Mouse (Mus musculus) regulatory T cell (primary cell): ENCODE data around the gene Pfn1.

Experiments used
- in situ Hi-C: fragments of 300-600 bp; cut with MboI, MseI; formaldehyde crosslinking; loops from one replicate; pipeline ENCODE4 v1.15.1; 2025; ENCODE audit warnings: high pct_unique_total_duplicates

Pfn1 gene

DNA sequence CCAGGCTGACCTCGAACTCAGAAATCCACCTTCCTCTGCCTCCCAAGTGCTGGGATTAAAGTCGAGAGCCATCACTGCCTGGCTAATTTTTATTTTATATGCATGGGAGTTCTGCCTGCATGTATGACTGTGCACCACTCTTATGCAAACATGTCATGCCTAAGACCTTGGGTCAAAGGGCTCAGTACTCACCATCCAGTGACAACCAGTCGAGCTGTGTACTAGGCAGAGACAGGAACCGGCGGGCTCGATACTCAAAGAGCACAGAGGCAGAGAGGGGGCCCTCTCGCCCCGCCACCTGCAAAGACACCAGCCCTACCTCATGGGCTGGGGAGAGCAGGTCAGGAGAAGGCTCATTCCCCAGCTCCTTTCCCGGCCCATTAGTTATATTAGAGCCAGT, 23.6 kb upstream of the Pfn1 start:
- in situ Hi-C loops: no loop called here

GRCm38 (mm10) chr11:70674501-70674900, 20.1 kb upstream of the Pfn1 start:
- in situ Hi-C loops: loop anchor here (25.0 kb wide), 1 partner anchor 1262 kb away; the partner anchor contains the start of gene Kdm6b

DNA sequence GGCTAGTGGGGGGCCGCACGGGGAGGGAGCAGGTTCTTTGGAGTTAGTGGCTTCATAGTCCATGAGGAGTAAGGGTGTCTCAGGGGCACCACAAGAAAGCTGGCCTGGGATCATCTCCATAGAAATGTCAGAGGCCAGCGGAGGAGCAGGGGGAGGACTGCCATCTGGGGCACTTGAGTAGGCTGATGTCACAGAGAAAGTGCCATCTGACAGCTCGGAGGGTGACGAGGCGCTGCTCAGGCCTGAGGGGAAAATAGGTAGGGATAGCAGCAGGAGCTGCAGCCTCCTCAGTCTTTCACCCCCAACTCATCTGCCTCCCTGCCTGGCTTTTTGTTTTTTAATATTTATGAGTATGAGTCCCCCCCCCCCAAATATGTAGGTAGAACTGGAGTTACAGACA, 19.6 kb upstream of the Pfn1 start:
- in situ Hi-C loops: loop anchor here (25.0 kb wide), 1 partner anchor 1262 kb away; the partner anchor contains the start of gene Kdm6b

GRCm38 (mm10) chr11:70671333-70672047, 17.0 kb upstream of the Pfn1 start:
- in situ Hi-C loops: loop anchor here (25.0 kb wide), 1 partner anchor 1259 kb away; the partner anchor contains the start of gene Kdm6b

DNA sequence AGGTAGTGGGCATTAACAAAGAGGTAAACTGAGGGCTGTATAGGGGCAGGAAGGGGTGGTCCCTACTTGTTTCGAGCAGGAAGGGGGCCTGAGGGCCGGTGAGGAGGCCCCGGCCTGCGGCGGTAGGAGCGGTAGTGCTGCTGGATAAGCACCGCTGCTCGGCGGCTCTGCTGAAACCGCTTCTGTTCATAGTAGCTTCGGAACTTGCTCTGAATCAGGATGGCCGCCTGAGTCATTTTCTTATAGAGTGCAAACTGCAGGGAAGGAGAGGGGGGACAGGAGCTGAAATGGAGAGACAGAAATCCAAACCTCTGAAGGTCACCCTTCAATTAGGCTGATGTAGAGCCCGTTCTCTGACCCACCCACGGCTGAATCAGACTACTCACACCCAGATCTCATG, 16.0 kb upstream of the Pfn1 start:
- in situ Hi-C loops: loop anchor here (25.0 kb wide), 1 partner anchor 1258 kb away; the partner anchor contains the start of gene Kdm6b

DNA sequence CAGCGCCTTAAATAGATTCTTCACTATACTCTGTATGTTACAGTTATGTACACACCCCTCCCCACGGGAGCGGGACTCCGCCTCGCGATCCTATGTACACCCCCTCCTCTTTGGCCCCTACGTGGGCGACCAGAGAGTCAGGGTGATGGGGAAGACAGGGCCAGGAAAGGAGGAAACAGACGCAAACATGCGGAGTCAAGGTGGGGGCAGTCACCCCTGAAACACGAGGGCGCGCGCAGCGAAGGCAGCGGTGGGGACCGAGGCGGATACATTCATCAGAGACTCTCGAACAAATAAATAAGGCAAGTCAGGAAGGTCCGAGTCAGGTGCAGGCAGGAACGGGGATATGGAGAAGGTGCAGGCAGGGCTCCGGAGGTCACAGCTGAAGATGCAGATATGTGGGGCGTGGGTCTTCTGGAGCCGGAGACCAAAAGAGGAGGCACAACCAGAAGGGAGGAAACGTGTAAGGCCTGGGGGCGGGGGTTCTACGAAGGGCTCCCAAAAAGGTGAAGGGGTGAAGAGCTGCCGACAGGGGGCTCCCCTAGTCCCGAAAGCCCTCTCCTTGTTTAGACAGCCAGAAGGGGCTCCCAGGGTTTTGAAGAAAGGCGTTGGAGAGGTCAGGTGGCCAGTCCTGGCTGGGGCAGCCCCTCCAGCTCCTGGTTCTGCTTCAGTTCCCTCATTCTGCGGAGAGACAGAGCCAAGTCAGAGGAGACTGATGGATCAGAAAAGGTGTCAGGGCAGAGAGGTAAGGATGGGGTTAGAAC, 15.3 kb upstream of the Pfn1 start:
- in situ Hi-C loops: loop anchor here (25.0 kb wide), 1 partner anchor 1257 kb away; the partner anchor contains the start of gene Kdm6b

DNA sequence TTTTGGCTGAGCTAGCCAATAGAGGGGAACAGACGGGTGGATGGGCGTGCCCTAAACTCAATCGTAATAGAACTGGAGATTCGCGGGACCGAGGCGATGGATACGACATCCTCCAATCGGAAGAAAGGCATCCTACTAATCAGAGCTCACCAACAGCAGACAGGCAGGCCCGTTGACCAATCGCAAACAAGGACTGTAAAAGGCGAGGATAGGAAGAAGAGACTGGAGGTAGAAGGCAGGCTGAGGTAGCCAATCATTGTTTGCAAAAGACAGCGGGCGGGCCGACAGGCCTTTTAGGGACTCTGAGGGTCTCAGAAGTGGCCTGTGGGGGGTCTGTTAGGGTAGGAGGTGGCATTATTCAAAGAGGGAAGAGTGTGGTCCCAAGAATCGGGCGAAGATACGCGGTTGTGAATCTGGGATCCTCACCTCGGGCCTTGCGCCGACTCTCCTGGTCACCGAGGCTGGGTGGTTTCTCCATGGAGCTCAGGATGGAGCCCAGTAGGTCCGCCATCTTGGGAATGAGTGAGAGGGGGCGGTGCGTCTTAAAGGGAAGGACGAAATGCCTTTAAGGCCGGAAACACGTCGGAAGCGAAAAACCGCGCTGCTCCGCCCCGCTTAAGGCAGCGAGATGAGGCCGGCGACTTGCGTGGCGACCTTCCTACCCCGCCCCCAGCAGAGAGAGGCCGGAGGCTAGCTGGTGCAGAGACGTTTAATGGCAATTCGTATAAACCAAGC, 14.5 kb upstream of the Pfn1 start, which contains the start of gene Spag7:
TSS of gene Spag7 (minus strand) at position 646 of the 735 bp plus-strand sequence.
- in situ Hi-C loops: loop anchor here (25.0 kb wide), 1 partner anchor 1257 kb away; the partner anchor contains the start of gene Kdm6b

DNA sequence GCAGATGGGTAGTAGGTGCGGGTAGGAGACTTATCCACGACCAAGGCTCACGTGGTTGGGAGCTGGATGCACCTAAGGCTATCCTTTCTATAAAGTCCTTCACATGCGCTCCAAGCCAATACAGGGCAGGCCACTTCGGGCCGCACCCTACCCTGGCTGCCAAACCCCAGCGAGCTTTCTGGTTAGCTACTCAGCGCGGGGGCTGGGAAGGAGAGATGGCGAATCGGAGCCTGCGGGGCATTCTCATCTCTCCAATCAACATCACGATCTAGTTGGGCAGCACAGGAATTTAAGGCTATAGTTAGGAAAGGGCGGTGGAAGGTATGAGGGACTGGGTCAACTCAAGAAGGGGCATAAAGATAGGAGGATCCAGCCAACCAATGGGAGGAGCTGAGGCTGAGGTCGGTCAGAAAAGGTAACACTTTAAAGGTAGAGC, 13.9 kb upstream of the Pfn1 start:
- in situ Hi-C loops: loop anchor here (25.0 kb wide), 1 partner anchor 1256 kb away; the partner anchor contains the start of gene Kdm6b

- in situ Hi-C loops: loop anchor here (25.0 kb wide), 1 partner anchor 1255 kb away; the partner anchor contains the start of gene Kdm6b
Observed at GRCm38 (mm10) chr11:70667271-70668150, 13.1 kb upstream of the Pfn1 start.

DNA sequence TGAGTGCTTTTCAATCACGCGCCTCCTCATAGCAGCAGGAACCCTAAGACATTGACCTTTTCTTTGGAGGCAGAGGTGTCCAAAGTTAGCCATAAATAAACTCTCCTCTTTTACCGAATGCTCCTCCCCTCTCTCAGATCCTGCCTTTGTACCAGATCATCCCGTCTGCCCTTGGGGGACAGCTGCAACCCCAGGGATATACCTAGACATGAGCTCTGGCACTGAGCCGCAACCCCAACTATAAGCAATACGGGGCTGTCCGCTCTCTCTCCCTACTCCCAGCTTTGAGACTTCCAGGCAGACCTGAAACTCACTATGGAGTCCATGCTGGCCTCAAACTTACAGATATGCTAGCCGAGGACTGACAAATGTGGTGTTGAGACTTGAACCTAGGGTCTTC, 12.2 kb upstream of the Pfn1 start:
- in situ Hi-C loops: loop anchor here (25.0 kb wide), 1 partner anchor 1254 kb away; the partner anchor contains the start of gene Kdm6b

- in situ Hi-C loops: loop anchor here (25.0 kb wide), 1 partner anchor 1252 kb away; the partner anchor contains the start of gene Kdm6b
Observed at GRCm38 (mm10) chr11:70664741-70665140, 10.3 kb upstream of the Pfn1 start.

- in situ Hi-C loops: loop anchor here (25.0 kb wide), 1 partner anchor 1252 kb away; the partner anchor contains the start of gene Kdm6b
Observed at GRCm38 (mm10) chr11:70663957-70664356, 9.5 kb upstream of the Pfn1 start.

DNA sequence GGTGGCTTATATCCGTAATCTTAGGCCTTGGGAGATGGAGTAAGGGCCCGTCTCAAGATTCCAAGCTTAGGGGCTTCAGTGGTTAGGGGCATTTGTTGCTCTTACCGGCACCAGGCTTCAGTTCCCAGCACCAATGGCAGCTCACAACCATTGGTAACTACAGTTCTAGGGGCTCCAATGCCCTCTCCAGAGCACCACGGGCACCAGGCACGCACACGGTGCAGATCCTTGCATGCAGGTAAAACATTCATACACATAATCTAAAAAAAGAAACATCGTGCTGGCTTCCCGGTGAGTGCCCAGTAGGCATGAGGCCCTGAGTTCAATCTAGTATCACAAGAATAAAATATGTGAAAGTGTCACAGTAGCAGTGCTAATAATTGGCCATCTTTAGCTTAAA, 8.7 kb upstream of the Pfn1 start:
- in situ Hi-C loops: loop anchor here (25.0 kb wide), 1 partner anchor 1251 kb away; the partner anchor contains the start of gene Kdm6b

- in situ Hi-C loops: loop anchor here (25.0 kb wide), 1 partner anchor 1248 kb away; the partner anchor contains the start of gene Kdm6b
Observed at GRCm38 (mm10) chr11:70660571-70660970, 6.1 kb upstream of the Pfn1 start.

GRCm38 (mm10) chr11:70658942-70659341, 4.5 kb upstream of the Pfn1 start:
- in situ Hi-C loops: loop anchor here (25.0 kb wide), 1 partner anchor 1247 kb away; the partner anchor contains the start of gene Kdm6b

- in situ Hi-C loops: loop anchor here (25.0 kb wide), 1 partner anchor 1246 kb away; the partner anchor contains the start of gene Kdm6b
Observed at GRCm38 (mm10) chr11:70658521-70658920, 4.1 kb upstream of the Pfn1 start.

DNA sequence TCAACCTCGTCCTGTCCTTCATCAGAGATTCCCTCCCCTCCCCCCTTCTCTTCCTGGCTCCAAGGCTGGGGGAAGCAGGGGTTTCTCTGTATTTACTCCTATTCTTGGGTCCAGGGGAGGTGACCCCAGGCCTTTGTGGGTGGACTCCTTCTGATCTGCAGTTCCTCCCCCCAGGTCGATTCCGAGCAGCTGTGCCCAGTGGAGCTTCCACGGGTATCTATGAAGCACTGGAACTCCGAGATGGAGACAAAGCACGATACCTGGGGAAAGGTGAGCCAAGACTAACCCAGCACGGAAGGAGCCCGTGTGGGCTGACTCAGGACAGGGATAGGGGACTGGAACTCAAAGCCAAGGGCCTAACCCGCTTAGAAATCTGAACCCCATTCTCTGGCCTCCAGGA, 3.5 kb upstream of the Pfn1 start:
- in situ Hi-C loops: loop anchor here (25.0 kb wide), 1 partner anchor 1246 kb away; the partner anchor contains the start of gene Kdm6b

GRCm38 (mm10) chr11:70657573-70657972, 3.1 kb upstream of the Pfn1 start:
- in situ Hi-C loops: loop anchor here (25.0 kb wide), 1 partner anchor 1245 kb away; the partner anchor contains the start of gene Kdm6b

- in situ Hi-C loops: loop anchor here (25.0 kb wide), 1 partner anchor 1245 kb away; the partner anchor contains the start of gene Kdm6b
Observed at GRCm38 (mm10) chr11:70656964-70657363, 2.5 kb upstream of the Pfn1 start, which contains the start of gene Eno3. TSS of gene Eno3 (plus strand) at chr11:70657202.
